Mouse (Mus musculus): ENCODE measurements around the gene Itprid1. TPM values are rescaled to one million over a fixed set of nuclear protein-coding genes. Genes with fewer than 3 reads are reported as not detected.

The Itprid1 gene
- not detected for total RNA-seq (2018; cell fraction: chromatin; rRNA removed)
- total RNA-seq (2018; cell fraction: cytosol; rRNA removed) = not detected
- total RNA-seq (2018; cell fraction: nucleus; rRNA removed) = not detected
- polyA plus RNA-seq (2018) = not detected in 3 replicates

- Histone ChIP-seq H3K36me3 (ENCODE audit: inconsistent target) (no peaks in the 10 kb centered on the region), H3K4me3 (ENCODE audit: inconsistent target) (no peak within 1 kb of the TSS), H3K27ac (no peak within 1 kb of the TSS), H3K79me2 (ENCODE audit: inconsistent target) (no peaks in the 10 kb centered on the region)
- 93% methylated on average over 8 of the region's 8 CpGs for WGBS (ENCODE audit: missing documents)
These were observed at the start of gene Itprid1 for GRCm38 (mm10) chr6:55836650-55837320. Itprid1 (plus strand) TSS chr6:55836895.

DNA sequence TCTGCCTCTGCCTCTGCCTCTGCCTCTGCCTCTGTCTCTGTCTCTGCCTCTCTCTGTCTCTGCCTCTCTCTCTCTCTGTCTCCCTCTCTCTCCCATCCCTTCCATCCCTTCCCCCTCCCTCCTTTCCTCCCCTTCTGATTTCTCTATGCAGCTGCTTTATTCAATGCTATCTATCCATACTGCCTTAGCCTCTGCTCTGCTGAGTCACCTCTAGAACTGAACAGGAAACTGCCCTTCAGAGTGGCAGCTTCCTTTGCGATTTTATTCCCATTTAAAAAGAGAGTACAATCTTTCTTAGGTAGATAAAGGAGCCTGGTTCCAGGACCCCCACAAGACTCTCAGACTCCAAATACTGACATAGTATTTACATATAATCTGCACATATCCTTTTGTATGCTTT lies 47.1 kb upstream of the Itprid1 start:
- no peak overlapping the region for H3K27ac ChIP-seq
- H3K4me3 ChIP-seq (ENCODE audit: inconsistent target) = no peak overlapping the region
- 0% methylated on average over 1 of the region's 1 CpGs for WGBS (ENCODE audit: missing documents)
- H3K79me2 ChIP-seq (ENCODE audit: inconsistent target) = no peaks in the 10 kb centered on the region
- no peaks in the 10 kb centered on the region for H3K36me3 ChIP-seq (ENCODE audit: inconsistent target)

DNA sequence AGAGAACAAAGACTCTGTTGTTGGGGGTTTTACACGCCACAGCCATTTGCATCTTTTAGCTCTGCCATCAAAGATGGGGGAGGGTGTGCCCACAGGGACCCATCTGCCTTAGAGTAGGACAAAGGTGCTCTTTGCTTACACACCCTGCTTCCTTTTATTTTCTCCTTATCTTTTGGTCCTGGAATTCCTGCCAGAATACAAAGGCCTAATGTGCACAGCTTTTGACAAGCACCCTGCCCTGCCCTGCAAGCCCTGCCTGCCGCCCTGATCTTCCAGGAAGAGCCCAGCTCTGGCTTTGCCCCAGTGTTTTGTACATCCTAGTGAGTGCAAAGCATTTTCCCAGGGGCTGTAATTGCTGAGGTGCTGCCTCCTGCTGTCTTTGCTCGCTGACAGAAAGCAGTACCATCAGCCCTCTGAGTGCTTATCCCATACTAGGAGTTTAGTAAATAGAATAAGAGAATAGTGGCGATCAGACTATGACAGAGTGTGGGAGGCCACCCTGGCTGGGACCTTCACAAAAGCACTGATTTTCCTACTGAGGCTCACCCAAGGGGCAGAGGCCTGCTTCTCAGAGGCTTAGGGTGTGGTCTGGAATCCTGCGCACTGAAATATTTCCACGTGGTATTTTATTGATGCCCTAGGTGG lies 44.7 kb upstream of the Itprid1 start:
- Histone ChIP-seq H3K4me3 (ENCODE audit: inconsistent target) (no peak overlapping the region), H3K36me3 (ENCODE audit: inconsistent target) (no peaks in the 10 kb centered on the region), H3K79me2 (ENCODE audit: inconsistent target) (no peaks in the 10 kb centered on the region), H3K27ac (no peak overlapping the region)
- 84% methylated on average over 6 of the region's 6 CpGs for WGBS (ENCODE audit: missing documents)

DNA sequence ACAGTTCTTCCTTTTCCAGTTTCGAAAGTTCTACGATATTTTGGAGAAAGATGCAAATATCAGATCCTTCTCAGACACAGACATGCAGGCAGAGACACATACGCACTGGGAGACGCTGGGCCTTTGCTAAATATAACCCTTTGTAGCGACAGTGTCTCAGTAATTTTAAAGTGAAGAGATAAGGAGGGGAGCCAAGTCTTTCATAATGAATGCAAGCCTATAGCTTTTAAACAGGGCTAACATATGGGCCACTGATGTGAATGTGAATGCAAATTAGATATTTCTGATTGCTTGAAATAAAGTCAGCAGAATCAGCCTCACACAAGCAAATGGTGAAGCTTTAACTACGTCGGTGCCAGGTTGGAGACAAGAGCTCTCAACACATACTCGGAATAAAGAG lies 44.2 kb upstream of the Itprid1 start:
- WGBS (ENCODE audit: missing documents) = 90% methylated on average over 8 of the region's 8 CpGs
- Histone ChIP-seq H3K36me3 (ENCODE audit: inconsistent target) (no peaks in the 10 kb centered on the region), H3K27ac (no peak overlapping the region)

DNA sequence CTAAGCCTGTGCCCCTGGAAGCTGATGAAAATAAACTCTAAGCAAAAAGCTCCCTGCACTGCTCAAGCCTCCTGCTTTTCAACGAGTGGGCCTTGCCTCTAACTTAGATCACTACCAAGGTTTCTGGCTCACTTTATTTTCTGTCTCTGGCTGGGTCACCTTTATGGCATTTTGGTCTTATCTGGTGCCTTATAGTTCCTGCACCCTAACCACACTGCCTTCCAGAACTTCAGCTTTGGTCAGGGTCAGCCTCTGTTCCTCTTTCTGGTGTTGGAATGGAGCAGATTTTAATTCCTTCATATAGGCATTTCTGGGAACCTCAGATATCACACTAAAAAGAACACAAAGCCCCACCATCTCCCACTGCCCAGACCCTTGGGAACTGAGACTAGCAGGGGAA lies 34.0 kb upstream of the Itprid1 start:
- H3K4me3 ChIP-seq (ENCODE audit: inconsistent target) = no peak overlapping the region
- no peaks in the 10 kb centered on the region for H3K79me2 ChIP-seq (ENCODE audit: inconsistent target)
- WGBS (ENCODE audit: missing documents) = 0% methylated on average over 1 of the region's 1 CpGs
- H3K27ac ChIP-seq = no peak overlapping the region
- H3K36me3 ChIP-seq (ENCODE audit: inconsistent target) = no peaks in the 10 kb centered on the region

More for the DNA sequence above, 44.2 kb upstream of the Itprid1 start:
- Histone ChIP-seq H3K4me3 (ENCODE audit: inconsistent target) (no peak overlapping the region), H3K79me2 (ENCODE audit: inconsistent target) (no peaks in the 10 kb centered on the region)

DNA sequence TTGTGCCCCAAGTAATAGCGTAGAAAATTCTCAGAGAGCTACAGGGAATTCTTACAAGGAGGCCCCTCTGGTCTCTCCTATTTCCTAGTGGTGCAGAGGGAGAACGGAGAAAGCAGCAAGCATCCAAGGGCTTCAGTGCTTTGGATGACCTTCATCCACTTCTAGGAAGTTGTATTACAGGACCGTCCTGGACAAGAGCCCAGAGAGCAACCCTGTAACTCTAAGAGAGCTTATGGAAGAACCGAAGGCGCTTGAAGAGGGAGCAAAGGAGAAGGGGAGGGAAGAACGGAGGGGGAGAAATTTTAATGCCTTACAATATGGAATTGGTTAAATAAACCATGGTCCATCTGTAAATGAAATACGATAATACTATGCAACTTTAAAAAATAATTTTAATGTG lies 33.3 kb upstream of the Itprid1 start:
- Histone ChIP-seq H3K79me2 (ENCODE audit: inconsistent target) (no peaks in the 10 kb centered on the region), H3K4me3 (ENCODE audit: inconsistent target) (no peak overlapping the region), H3K36me3 (ENCODE audit: inconsistent target) (no peaks in the 10 kb centered on the region), H3K27ac (no peak overlapping the region)
- WGBS (ENCODE audit: missing documents) = 89% methylated on average over 7 of the region's 7 CpGs

- Histone ChIP-seq H3K79me2 (ENCODE audit: inconsistent target) (no peaks in the 10 kb centered on the region), H3K36me3 (ENCODE audit: inconsistent target) (no peaks in the 10 kb centered on the region), H3K4me3 (ENCODE audit: inconsistent target) (no peak overlapping the region), H3K27ac (no peak overlapping the region)
- WGBS (ENCODE audit: missing documents) = 26% methylated on average over 12 of the region's 12 CpGs
These were observed 32.6 kb upstream of the Itprid1 start for GRCm38 (mm10) chr6:55803991-55804680.

- no peak overlapping the region for H3K27ac ChIP-seq
- H3K36me3 ChIP-seq (ENCODE audit: inconsistent target) = no peaks in the 10 kb centered on the region
- H3K79me2 ChIP-seq (ENCODE audit: inconsistent target) = no peaks in the 10 kb centered on the region
- no peak overlapping the region for H3K4me3 ChIP-seq (ENCODE audit: inconsistent target)
- 68% methylated on average over 4 of the region's 4 CpGs for WGBS (ENCODE audit: missing documents)
These were observed 32.1 kb upstream of the Itprid1 start for GRCm38 (mm10) chr6:55804681-55805000.

GRCm38 (mm10) chr6:55805291-55806137 lies 31.2 kb upstream of the Itprid1 start:
- 87% methylated on average over 9 of the region's 9 CpGs for WGBS (ENCODE audit: missing documents)
- Histone ChIP-seq H3K4me3 (ENCODE audit: inconsistent target) (no peak overlapping the region), H3K36me3 (ENCODE audit: inconsistent target) (no peaks in the 10 kb centered on the region), H3K27ac (no peak overlapping the region), H3K79me2 (ENCODE audit: inconsistent target) (no peaks in the 10 kb centered on the region)

GRCm38 (mm10) chr6:55806537-55806936 lies 30.2 kb upstream of the Itprid1 start:
- Histone ChIP-seq H3K27ac (no peak overlapping the region), H3K36me3 (ENCODE audit: inconsistent target) (no peaks in the 10 kb centered on the region), H3K79me2 (ENCODE audit: inconsistent target) (no peaks in the 10 kb centered on the region), H3K4me3 (ENCODE audit: inconsistent target) (no peak overlapping the region)
- 80% methylated on average over 2 of the region's 2 CpGs for WGBS (ENCODE audit: missing documents)

DNA sequence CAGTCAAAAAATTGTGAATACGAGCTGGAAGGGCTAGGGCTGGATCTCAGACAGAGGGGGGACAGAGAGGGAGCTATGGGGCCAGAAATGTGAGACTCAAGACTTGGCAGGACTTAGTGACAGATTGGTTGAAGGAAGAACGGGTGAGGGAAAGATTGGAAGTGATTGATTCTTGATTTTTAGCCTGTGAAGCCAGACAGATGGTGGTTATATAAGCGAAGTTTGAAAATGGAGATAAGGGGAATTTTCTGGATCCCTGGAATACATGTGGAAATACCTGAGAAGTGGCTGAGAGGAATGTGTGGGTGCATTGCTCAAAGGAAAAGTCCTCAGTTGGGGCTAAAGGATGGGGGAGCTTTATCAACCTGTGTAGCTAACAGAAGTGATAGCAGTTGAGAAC lies 28.0 kb upstream of the Itprid1 start:
- Histone ChIP-seq H3K36me3 (ENCODE audit: inconsistent target) (no peaks in the 10 kb centered on the region), H3K27ac (no peak overlapping the region), H3K79me2 (ENCODE audit: inconsistent target) (no peaks in the 10 kb centered on the region), H3K4me3 (ENCODE audit: inconsistent target) (no peak overlapping the region)
- WGBS (ENCODE audit: missing documents) = 77% methylated on average over 3 of the region's 3 CpGs

DNA sequence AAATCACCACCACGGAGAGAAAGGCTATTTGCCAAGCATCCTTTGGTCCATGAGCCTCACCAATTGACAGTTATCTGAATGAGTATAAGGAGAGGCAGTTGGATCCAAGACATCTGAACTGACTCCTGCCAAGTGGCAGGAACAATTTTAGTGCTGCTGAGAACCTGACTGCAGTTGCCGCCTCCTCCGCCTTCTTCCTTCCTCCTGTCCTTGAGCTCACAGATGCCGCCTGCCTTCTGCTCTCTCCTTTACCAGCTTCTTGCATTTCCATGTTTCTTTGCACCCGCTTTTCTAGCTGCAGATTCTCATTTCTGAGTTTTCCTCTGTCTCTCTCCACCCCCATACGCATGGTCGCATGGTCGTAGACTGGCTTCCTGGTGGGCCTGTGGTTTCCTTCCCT lies 25.5 kb upstream of the Itprid1 start:
- WGBS (ENCODE audit: missing documents) = 18% methylated on average over 8 of the region's 8 CpGs
- no peaks in the 10 kb centered on the region for H3K79me2 ChIP-seq (ENCODE audit: inconsistent target)
- H3K36me3 ChIP-seq (ENCODE audit: inconsistent target) = no peaks in the 10 kb centered on the region
- H3K27ac ChIP-seq = no peak overlapping the region
- no peak overlapping the region for H3K4me3 ChIP-seq (ENCODE audit: inconsistent target)

GRCm38 (mm10) chr6:55812353-55812752 lies 24.3 kb upstream of the Itprid1 start:
- WGBS (ENCODE audit: missing documents) = 67% methylated on average over 1 of the region's 1 CpGs
- H3K4me3 ChIP-seq (ENCODE audit: inconsistent target) = no peak overlapping the region
- no peaks in the 10 kb centered on the region for H3K79me2 ChIP-seq (ENCODE audit: inconsistent target)
- H3K36me3 ChIP-seq (ENCODE audit: inconsistent target) = no peaks in the 10 kb centered on the region
- no peak overlapping the region for H3K27ac ChIP-seq

DNA sequence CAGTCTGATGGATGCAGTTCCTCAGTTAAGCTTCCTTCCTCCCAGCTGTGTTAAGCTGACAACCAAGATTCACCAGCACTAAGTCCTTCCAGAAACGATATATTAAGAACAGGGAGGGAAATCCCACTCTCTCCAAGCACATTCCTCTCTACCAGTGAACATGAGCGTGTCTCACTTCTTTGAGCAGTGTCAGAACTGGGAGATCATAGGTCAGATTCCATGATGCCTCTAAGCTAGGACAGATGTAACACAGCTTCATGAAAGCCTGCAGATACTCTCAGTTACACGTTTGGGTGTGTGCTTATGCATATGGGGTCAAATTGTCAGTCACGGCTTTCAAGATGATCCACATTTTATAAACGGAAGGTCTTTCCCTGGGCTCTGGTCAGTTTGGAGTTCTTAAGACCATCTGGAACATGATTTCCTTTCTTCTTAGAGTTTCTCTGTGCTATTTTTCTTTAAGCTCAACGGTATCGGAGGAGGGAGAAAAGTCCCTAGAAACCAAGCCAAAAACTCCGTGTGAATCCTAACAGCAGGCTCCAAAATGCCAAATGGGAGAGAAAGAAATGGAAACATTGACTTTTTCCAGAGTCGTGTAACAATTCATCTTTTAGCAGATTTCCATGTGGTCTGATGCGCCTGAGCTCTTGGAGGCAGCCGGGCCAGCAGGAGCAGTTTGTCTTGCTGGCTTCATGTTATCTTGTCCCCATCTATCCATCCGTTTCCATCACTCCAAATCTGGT lies 22.3 kb upstream of the Itprid1 start:
- 72% methylated on average over 12 of the region's 12 CpGs for WGBS (ENCODE audit: missing documents)
- Histone ChIP-seq H3K36me3 (ENCODE audit: inconsistent target) (no peaks in the 10 kb centered on the region), H3K4me3 (ENCODE audit: inconsistent target) (no peak overlapping the region)

More for the DNA sequence above, 22.3 kb upstream of the Itprid1 start:
- H3K27ac ChIP-seq = no peak overlapping the region
- no peaks in the 10 kb centered on the region for H3K79me2 ChIP-seq (ENCODE audit: inconsistent target)

Measured in macrophage (primary cell).